Mouse (Mus musculus): Measurements from ENCODE around the gene Sirt5. TPM values are rescaled to one million over a fixed set of nuclear protein-coding genes. Genes with fewer than 3 reads are reported as not detected.

Sirt5 gene
- total RNA-seq (2023) = 1 to 10 TPM; 3.2 TPM

GRCm38 (mm10) chr13:43364985-43365824 lies at the start of gene Sirt5:
TSS of gene Sirt5 (plus strand) at chr13:43365496.

GRCm38 (mm10) chr13:43398297-43399080 lies 33.2 kb downstream of the Sirt5 start, which contains the start of gene Nol7:
TSS of gene Nol7 (plus strand) at chr13:43398390.

Other genes starting within 250 kb of the Sirt5 start
- 10 to 100 TPM in 1 of 2 experiments, 1 to 10 TPM in 1; 4.0 to 11.6 TPM for gene Tbc1d7, start 194.0 kb upstream of the Sirt5 start, total RNA-seq (2023)
- 10 to 100 TPM; 24.5 to 42.3 TPM for gene Gfod1, start 61.3 kb upstream of the Sirt5 start, total RNA-seq (2023)
- 10 to 100 TPM; 77.9 to 82.7 TPM for gene Nol7, start 32.9 kb downstream of the Sirt5 start, total RNA-seq (2023)
- 100 to 1,000 TPM; 102 to 111 TPM for gene Ranbp9, start 115.8 kb downstream of the Sirt5 start, total RNA-seq (2023)
- 10 to 100 TPM; 31.7 to 35.7 TPM for gene Mcur1, start 194.7 kb downstream of the Sirt5 start, total RNA-seq (2023)

Measured in monocyte, adult 59 days (primary cell).